Mouse (Mus musculus): ENCODE measurements around the gene Car15. TPM values are rescaled to one million over a fixed set of nuclear protein-coding genes. Genes with fewer than 3 reads are reported as not detected.
A peak's percentile ranks its signal among the peaks of the same experiment; 100 is the strongest.

Gene Car15
- polyA plus RNA-seq, 1 experiment from 2014 or later = 4.5 TPM

DNA sequence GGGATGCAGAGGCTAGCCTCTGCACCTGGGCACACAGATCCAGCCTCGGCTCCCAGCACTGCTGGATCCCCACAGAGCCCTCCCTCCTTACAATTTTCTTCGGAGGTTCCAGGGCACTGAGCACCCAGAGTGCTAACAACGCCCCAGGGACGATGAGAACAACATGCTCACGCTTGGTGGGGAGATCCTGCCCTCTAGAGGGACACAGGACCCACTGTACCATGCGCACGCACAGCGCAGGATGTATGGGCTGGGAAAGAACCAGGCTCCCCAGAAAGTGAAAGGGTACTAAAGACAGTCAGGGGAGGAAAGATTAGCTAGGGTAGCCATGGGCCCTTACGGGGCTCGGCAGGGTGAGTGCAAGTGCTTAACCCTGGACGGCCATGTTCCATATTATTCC, 6.4 kb downstream of the Car15 start:
- Histone ChIP-seq H3K4me1 (replicated peaks) (peaks cover 31% of the 10 kb centered on the region), H3K27ac (no peak overlapping the region), H3K27me3 (peaks cover 79% of the 10 kb centered on the region), H3K36me3 (no peaks in the 10 kb centered on the region), H3K9me3 (no peaks in the 10 kb centered on the region), H3K4me2 (no peak overlapping the region), H3K4me3 (no peak overlapping the region), H3K9ac (0 out of 2 replicates have a peak overlapping the region, but pooled peaks have one; percentile 8)
- no peak for ATAC-seq (ENCODE audit: low FRiP score)
- WGBS = 16% methylated on average over 11 of the region's 11 CpGs

DNA sequence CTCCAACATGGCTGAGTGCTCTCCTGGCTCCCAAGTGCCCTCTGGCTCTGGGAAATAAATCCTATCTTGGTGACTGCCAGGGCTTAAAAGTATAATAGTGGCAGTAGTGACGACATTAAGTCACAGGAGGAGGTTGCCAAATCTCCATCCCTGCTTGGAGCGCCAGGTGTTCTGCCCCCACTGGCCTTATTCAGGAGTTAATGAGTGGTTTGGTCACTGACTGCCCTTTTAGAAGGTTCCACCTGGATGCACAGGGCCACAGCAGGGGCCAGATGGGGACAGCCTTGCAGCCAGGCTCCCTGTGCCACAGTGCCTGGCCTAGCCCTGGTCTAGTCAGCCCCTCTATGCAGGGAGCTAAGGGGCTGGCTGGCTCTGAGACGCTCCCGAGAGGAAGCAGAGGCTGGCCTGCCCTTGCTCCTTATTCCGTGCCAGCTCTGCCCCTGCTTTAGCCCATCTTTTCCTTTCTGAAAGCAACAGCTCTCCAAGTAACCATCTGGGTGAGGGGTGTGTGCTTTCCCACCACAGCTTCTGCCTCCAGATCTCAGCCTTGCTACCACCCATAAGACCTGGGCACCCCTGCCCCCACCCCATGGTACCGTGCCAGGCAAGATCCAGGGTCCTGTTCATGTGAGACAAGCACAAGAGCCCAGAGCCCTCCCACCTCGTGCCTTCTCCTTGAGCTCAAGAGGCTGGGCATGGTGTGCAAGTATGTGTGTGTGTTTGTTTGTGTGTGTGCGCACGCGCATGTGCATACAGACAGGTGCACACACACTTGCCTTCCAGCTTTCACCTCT, 7.6 kb downstream of the Car15 start:
- Histone ChIP-seq H3K9me3 (no peaks in the 10 kb centered on the region), H3K27ac (no peak overlapping the region), H3K4me1 (replicated peaks) (peaks cover 29% of the 10 kb centered on the region), H3K36me3 (no peaks in the 10 kb centered on the region), H3K27me3 (peaks cover 67% of the 10 kb centered on the region), H3K9ac (peak overlapping the region; percentile 15; the same call in 1 of the 2 replicates), H3K4me3 (no peak overlapping the region), H3K4me2 (no peak overlapping the region)
- ATAC-seq (ENCODE audit: low FRiP score) = no peak
- 67% methylated on average over 10 of the region's 10 CpGs for WGBS

DNA sequence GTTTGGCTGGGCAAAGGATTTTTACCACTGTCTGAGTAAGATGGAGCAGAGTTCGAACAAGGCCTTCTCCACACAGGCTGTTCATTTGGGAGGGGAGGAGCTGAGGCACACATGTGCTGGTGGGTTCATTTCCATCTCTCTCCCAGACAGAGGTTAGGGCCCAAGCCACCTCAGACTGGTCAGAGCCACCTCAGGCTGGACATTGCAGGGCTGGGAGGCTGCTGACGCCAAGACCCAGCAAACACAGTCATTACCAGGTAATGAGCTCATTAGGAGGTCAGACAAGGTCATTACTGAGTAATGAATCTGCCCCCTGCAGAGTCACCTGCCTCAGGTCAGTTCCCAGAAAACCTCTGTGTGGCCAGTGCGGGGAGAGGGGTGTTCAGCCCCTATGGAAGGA, 9.3 kb downstream of the Car15 start:
- no peak overlapping the region for H3K4me3 ChIP-seq
- H3K27me3 ChIP-seq = peaks cover 53% of the 10 kb centered on the region
- H3K9ac ChIP-seq = peak overlapping the region; percentile 24; the same call in 1 of the 2 replicates
- H3K36me3 ChIP-seq = no peaks in the 10 kb centered on the region
- no peak for ATAC-seq (ENCODE audit: low FRiP score)
- H3K27ac ChIP-seq = no peak overlapping the region
- 81% methylated on average over 3 of the region's 3 CpGs for WGBS
- H3K4me2 ChIP-seq = no peak overlapping the region
- peaks cover 15% of the 10 kb centered on the region for H3K4me1 ChIP-seq (replicated peaks)
- H3K9me3 ChIP-seq = no peaks in the 10 kb centered on the region

DNA sequence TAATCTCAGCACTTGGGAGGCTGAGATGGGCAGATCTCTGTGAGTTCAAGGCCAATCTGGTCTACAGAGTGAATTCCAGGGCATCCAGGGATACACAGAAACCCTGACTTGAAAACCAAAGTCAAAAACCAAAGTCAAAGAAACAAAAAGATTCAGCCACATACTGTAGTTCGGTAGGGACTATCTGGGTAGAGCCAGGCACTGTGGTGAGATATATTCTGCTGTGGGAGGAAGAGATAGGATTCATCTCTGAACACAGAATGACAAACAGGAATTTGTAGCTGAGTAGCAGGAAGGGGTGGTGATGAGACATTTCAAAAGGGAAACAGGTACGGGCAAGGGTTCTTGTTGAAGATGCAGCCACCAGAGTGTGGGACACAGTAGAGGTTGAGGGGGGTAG, 9.9 kb downstream of the Car15 start:
- Histone ChIP-seq H3K4me1 (replicated peaks) (peaks cover 14% of the 10 kb centered on the region), H3K36me3 (no peaks in the 10 kb centered on the region), H3K4me3 (no peak overlapping the region), H3K9me3 (no peaks in the 10 kb centered on the region), H3K27ac (no peak overlapping the region), H3K9ac (no peak overlapping the region), H3K27me3 (peaks cover 50% of the 10 kb centered on the region), H3K4me2 (no peak overlapping the region)
- 87% methylated on average over 2 of the region's 2 CpGs for WGBS
- ATAC-seq (ENCODE audit: low FRiP score) = no peak

DNA sequence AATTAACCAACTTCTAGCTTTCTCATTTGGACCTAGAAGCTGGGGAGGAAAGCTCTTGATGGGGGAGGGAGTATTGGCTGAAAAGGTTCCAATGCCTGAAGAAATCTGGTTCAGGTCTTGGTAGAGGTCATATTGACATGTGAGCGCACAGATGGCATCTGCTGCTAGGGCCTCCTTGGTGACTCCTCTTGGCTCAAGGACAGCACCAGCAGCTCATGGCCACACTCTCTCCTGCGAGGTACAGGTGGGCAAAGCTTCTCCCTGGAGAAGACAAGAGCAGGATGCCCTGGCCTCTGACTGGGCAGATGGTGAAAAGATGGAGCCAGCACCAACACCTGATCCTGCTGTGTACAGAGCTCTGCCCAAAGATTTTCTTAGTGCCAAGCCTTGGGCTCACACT, 11.7 kb downstream of the Car15 start:
- no peak overlapping the region for H3K4me3 ChIP-seq
- peaks cover 37% of the 10 kb centered on the region for H3K27me3 ChIP-seq
- no peaks in the 10 kb centered on the region for H3K36me3 ChIP-seq
- no peak overlapping the region for H3K4me2 ChIP-seq
- H3K27ac ChIP-seq = no peak overlapping the region
- ATAC-seq (ENCODE audit: low FRiP score) = no peak
- 86% methylated on average over 2 of the region's 2 CpGs for WGBS
- peaks cover 2% of the 10 kb centered on the region; the same call in 1 of the 2 replicates for H3K4me1 ChIP-seq (replicated peaks)
- no peaks in the 10 kb centered on the region for H3K9me3 ChIP-seq
- H3K9ac ChIP-seq = no peak overlapping the region

DNA sequence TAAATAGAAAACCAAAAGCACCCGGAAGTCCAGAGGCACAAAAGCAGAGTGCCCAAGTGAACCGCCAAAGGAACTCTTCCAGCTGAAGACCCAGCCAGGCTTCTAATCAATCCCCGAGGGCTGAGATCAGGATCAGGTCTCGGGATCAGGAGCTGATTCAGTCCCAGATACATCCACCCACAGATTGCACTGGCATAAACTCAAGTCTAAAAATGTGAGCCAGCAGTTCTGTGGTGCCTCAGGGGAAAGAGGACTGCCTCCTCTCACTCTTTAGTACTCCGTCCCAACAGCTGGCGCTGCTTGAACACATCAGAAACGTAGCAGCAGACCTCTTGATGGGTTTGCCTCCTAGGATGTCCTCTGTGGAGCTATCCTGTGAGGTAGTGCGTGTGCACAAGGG, 21.6 kb downstream of the Car15 start:
- Histone ChIP-seq H3K9me3 (no peaks in the 10 kb centered on the region), H3K27ac (no peak overlapping the region), H3K36me3 (no peaks in the 10 kb centered on the region), H3K4me3 (peak overlapping the region; percentile 52; the same call in 1 of the 2 replicates), H3K4me1 (replicated peaks) (peaks cover 18% of the 10 kb centered on the region; the same call in 1 of the 2 replicates), H3K9ac (peak overlapping the region; percentile 79; the same call in 1 of the 2 replicates), H3K27me3 (peaks cover 67% of the 10 kb centered on the region), H3K4me2 (no peak overlapping the region)
- WGBS = 83% methylated on average over 8 of the region's 8 CpGs
- ATAC-seq (ENCODE audit: low FRiP score) = no peak

DNA sequence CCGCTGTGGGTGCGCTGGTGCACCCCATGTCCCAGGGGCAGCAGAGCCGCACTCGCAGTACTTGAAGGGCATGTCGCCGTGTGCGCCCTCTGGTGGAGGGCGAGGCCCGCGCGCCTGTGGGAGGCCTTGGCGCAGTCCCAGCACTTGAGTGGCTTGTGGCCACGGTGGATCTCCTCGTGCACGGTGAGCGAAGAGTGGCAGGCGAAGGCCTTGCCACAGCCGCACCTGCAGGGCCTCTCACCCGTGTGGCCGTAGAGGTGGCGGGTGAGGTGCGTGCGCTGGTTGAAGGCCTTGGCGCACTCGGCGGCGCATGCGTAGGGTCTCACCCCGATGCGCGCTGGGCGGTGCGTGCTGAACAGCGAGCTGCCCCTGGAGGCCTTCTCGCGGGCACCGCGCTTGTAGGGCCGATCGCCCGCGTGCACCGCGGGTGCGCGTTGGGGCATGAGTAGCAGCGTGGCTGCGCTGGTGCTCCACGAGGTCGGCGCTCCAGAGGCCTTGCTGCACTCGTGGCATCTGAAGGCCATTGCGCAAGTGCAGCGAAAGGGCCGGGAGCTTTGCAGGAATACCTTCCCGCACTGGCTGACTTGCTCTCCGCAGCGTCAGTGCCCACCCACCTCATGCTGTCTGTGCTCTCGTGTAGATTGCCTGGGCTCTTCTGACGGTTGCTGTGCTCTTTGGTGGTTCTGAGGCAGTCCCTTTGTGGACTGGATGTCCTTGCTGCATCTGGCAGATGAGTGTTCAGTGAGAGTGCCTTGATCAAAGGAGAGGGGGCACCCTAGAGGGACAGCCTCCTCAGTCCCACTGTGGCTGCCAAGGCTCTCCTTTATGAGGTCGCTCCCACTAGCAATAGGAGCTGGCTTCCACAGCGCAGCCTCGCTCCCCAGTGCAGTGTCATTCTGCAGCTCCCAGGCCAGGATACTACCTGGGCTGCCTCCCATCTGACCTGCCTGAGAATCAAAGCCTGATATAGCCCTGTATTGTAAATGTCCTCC, 22.5 kb downstream of the Car15 start:
- peaks cover 67% of the 10 kb centered on the region for H3K27me3 ChIP-seq
- ATAC-seq (ENCODE audit: low FRiP score) = peak; percentile 85
- no peaks in the 10 kb centered on the region for H3K9me3 ChIP-seq
- peak overlapping the region; percentile 75 for H3K27ac ChIP-seq
- WGBS = 1% methylated on average over 60 of the region's 63 CpGs
- H3K4me1 ChIP-seq (replicated peaks) = peaks cover 18% of the 10 kb centered on the region; the same call in 1 of the 2 replicates
- H3K4me3 ChIP-seq = peak overlapping the region; percentile 52
- H3K36me3 ChIP-seq = no peaks in the 10 kb centered on the region
- H3K4me2 ChIP-seq = peak overlapping the region; percentile 79
- peak overlapping the region; percentile 79 for H3K9ac ChIP-seq

DNA sequence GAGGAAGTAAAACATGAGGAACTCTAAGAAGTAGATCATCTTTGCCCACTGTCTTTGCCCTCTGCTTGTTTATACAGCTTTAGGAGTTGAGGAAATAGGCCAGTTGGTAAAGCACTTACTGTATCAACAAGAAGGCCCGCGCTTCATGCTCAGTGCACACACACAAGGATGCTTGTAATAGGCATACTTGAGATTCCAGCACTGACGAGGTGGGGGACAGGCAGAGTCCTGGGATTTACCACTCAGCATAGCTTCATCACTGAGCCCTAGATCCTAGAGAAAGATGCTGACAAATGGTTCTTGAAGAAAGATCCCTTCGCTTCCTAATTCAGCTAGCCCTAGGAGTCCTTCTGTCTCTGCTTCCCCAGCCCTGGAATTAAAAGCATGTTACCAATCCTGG, 25.0 kb downstream of the Car15 start:
- Histone ChIP-seq H3K4me2 (no peak overlapping the region), H3K4me3 (no peak overlapping the region), H3K27ac (no peak overlapping the region), H3K9me3 (no peaks in the 10 kb centered on the region), H3K4me1 (replicated peaks) (peaks cover 34% of the 10 kb centered on the region), H3K27me3 (peaks cover 77% of the 10 kb centered on the region), H3K36me3 (no peaks in the 10 kb centered on the region), H3K9ac (no peak overlapping the region)
- WGBS = 51% methylated on average over 4 of the region's 4 CpGs
- no peak for ATAC-seq (ENCODE audit: low FRiP score)

DNA sequence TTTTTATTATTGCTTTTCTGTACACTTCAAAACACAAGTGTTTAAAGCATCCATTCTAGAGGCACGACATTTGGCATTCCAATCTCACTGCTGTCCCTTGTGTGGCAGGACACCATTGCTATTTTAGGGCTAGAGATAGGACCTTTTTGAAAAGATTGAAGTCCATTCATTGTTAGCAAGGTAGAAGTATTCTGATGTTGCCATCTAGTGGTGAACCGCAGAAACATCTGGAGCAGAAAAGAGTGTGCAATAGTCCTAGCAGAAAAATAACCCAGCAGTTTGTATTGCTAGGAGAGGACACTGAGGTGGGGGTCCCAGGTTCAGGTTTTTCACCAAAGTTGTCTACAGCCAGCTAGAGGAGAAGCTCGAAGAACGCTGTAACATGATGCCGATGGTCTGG, 26.0 kb downstream of the Car15 start:
- Histone ChIP-seq H3K9me3 (no peaks in the 10 kb centered on the region), H3K36me3 (no peaks in the 10 kb centered on the region), H3K4me1 (replicated peaks) (peaks cover 42% of the 10 kb centered on the region), H3K4me2 (no peak overlapping the region), H3K4me3 (no peak overlapping the region), H3K27ac (no peak overlapping the region), H3K9ac (no peak overlapping the region), H3K27me3 (peaks cover 74% of the 10 kb centered on the region)
- ATAC-seq (ENCODE audit: low FRiP score) = no peak
- WGBS = 9% methylated on average over 5 of the region's 5 CpGs

DNA sequence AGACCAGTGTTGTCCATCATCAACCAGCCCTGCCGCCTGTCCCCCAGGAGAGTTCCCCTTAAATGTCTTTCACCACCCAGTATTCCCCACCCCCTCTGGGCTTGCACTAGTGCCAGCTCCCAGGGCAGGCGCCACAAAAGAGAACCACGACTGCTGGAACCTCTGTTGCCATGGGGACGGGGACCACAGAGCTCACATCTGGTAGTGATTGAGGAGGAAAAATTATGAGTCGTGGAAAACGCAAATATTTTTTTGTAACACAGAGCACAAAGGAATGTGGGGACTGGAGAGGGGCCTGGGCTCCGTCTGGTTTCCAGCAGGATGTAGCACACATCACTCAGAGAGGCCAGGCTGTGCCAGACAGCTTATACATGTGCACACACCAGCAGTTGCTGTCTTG, 28.5 kb downstream of the Car15 start:
- Histone ChIP-seq H3K9me3 (no peaks in the 10 kb centered on the region), H3K4me3 (no peak overlapping the region), H3K27ac (no peak overlapping the region; the same call in 1 of the 2 replicates), H3K36me3 (no peaks in the 10 kb centered on the region), H3K4me1 (replicated peaks) (peaks cover 39% of the 10 kb centered on the region), H3K4me2 (no peak overlapping the region), H3K27me3 (peaks cover 74% of the 10 kb centered on the region), H3K9ac (peak overlapping the region; percentile 19; the same call in 1 of the 2 replicates)
- WGBS = 22% methylated on average over 7 of the region's 7 CpGs
- ATAC-seq (ENCODE audit: low FRiP score) = no peak

DNA sequence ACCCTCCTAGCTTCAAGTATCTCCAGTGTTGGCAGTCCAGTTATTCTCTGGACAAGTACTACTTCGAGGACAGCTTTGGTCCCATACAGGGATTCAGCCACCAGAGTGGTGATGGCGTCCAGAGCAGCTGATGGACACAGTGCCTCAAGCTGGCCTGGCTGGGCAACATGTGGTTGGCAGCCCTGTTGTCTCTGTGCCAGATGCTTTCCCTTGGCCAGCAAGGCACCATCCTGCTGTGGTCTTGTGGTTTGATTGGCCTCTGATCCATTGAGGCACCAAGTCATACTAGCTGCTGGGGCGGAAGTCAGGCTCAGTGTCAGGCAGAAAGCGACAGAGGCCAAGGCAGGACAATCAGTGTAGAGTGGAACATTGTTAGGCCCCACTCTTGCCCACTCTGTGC, 29.0 kb downstream of the Car15 start:
- H3K4me1 ChIP-seq (replicated peaks) = peaks cover 45% of the 10 kb centered on the region
- no peak for ATAC-seq (ENCODE audit: low FRiP score)
- H3K36me3 ChIP-seq = no peaks in the 10 kb centered on the region
- no peak overlapping the region for H3K27ac ChIP-seq
- H3K9me3 ChIP-seq = no peaks in the 10 kb centered on the region
- 0 out of 2 replicates have a peak overlapping the region, but pooled peaks have one; percentile 19 for H3K9ac ChIP-seq
- H3K27me3 ChIP-seq = peaks cover 74% of the 10 kb centered on the region
- H3K4me2 ChIP-seq = no peak overlapping the region
- WGBS = 88% methylated on average over 4 of the region's 4 CpGs
- H3K4me3 ChIP-seq = no peak overlapping the region

Data from hindbrain, embryonic 13.5 days (tissue).